In the genomic region with DNA sequence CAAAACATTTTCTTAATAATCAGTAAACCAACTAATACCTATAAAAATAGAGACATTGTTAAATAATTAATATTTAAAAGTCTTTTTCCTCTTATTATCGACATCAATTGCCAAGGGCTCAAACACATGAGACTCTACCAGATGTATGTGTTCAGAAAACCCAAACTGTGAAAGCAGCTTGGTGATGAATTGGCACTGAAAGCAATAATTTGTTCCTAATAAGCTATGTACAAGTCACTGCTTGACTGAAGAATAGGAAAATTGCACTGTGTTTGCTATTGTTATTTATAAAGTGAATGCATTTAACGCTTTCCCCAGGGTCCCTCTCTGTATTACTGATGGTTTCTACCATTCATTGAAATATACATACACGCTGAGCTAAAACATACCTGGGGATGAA, we compare ENCODE assay signal across 24 mouse cellular contexts.
DNase-seq lines count a peak whose midpoint lies in the region; ATAC-seq and TF ChIP-seq lines count a peak whose summit lies in the region.
"Had no signal": no experiment of that assay in that cellular context is flagged by ENCODE, and none has a peak within 500 bp of the region (broad histone marks: within the 10 kb centered on the region; RNA-seq: fewer than 3 reads in every experiment).

No protein-coding gene starts in this region.

- no peak for TF ChIP-seq CTCF in layer of hippocampus, adult 2 months (conservative IDR thresholded peaks at IDR 0.05)

- no peak overlapping the region for H3K4me3 ChIP-seq in forebrain, embryonic 15.5 days
- no peak overlapping the region for H3K4me3 ChIP-seq in forebrain, embryonic 12.5 days (replicated peaks)
- no peak overlapping the region for H3K4me3 ChIP-seq in layer of hippocampus, adult 2 months
- H3K4me3 ChIP-seq in neural tube, embryonic 14.5 days (ENCODE audit: low read depth, low read length): no peak overlapping the region
- no peak overlapping the region for H3K4me3 ChIP-seq in neural tube, embryonic 15.5 days (replicated peaks)
- H3K4me3 ChIP-seq: forebrain, embryonic 10.5 days; heart, adult 2 months; heart, embryonic 10.5 days; heart, embryonic 13.5 days; hindbrain, embryonic 12.5 days; hindbrain, embryonic 15.5 days had no signal

- H3K27me3 ChIP-seq in forebrain, embryonic 15.5 days: no peaks in the 10 kb centered on the region
- no peaks in the 10 kb centered on the region for H3K27me3 ChIP-seq in forebrain, embryonic 12.5 days
- no peaks in the 10 kb centered on the region for H3K27me3 ChIP-seq in neural tube, embryonic 14.5 days (ENCODE audit: control insufficient read depth, insufficient read depth, low read length)
- H3K27me3 ChIP-seq in neural tube, embryonic 15.5 days (replicated peaks): no peaks in the 10 kb centered on the region
- H3K27me3 ChIP-seq: CH12.LX; heart, embryonic 13.5 days; hindbrain, embryonic 12.5 days; hindbrain, embryonic 15.5 days; Patski had no signal

- H3K9me3 ChIP-seq in forebrain, embryonic 15.5 days: no peaks in the 10 kb centered on the region
- H3K9me3 ChIP-seq in forebrain, embryonic 12.5 days: no peaks in the 10 kb centered on the region
- H3K9me3 ChIP-seq in neural tube, embryonic 14.5 days (ENCODE audit: control insufficient read depth, low read length): no peaks in the 10 kb centered on the region
- no peaks in the 10 kb centered on the region for H3K9me3 ChIP-seq in neural tube, embryonic 15.5 days (replicated peaks)
- H3K9me3 ChIP-seq: forebrain, embryonic 10.5 days; G1E; heart, embryonic 10.5 days; heart, embryonic 13.5 days; hindbrain, embryonic 12.5 days; hindbrain, embryonic 15.5 days had no signal

- peaks cover 4% of the 10 kb centered on the region; the same call in 1 of the 2 replicates for H3K4me1 ChIP-seq in forebrain, embryonic 15.5 days
- no peaks in the 10 kb centered on the region for H3K4me1 ChIP-seq in forebrain, embryonic 12.5 days
- H3K4me1 ChIP-seq in neural tube, embryonic 14.5 days (ENCODE audit: control insufficient read depth, insufficient read depth, low read length): no peaks in the 10 kb centered on the region
- no peaks in the 10 kb centered on the region for H3K4me1 ChIP-seq in neural tube, embryonic 15.5 days
- H3K4me1 ChIP-seq: forebrain, embryonic 10.5 days; heart, embryonic 10.5 days; hindbrain, embryonic 12.5 days; hindbrain, embryonic 15.5 days had no signal

- no peaks in the 10 kb centered on the region for H3K36me3 ChIP-seq in forebrain, embryonic 15.5 days
- no peaks in the 10 kb centered on the region for H3K36me3 ChIP-seq in forebrain, embryonic 12.5 days (replicated peaks)
- H3K36me3 ChIP-seq in neural tube, embryonic 14.5 days (ENCODE audit: control insufficient read depth, insufficient read depth, low read length): no peaks in the 10 kb centered on the region
- no peaks in the 10 kb centered on the region for H3K36me3 ChIP-seq in neural tube, embryonic 15.5 days
- H3K36me3 ChIP-seq: forebrain, embryonic 10.5 days; G1E; heart, embryonic 10.5 days; heart, embryonic 13.5 days; hindbrain, embryonic 12.5 days; hindbrain, embryonic 15.5 days had no signal

- H3K4me2 ChIP-seq in forebrain, embryonic 15.5 days (replicated peaks): no peak overlapping the region
- H3K4me2 ChIP-seq in forebrain, embryonic 12.5 days: no peak overlapping the region
- no peak overlapping the region for H3K4me2 ChIP-seq in neural tube, embryonic 14.5 days (ENCODE audit: low read depth, low read length)
- no peak overlapping the region for H3K4me2 ChIP-seq in neural tube, embryonic 15.5 days
- H3K4me2 ChIP-seq: heart, embryonic 13.5 days; hindbrain, embryonic 12.5 days; hindbrain, embryonic 15.5 days had no signal

- peak; percentile 69; the same call in 1 of the 2 replicates for ATAC-seq in forebrain, embryonic 15.5 days (replicated peaks)
- ATAC-seq in forebrain, embryonic 12.5 days (ENCODE audit: low FRiP score): no peak
- ATAC-seq in neural tube, embryonic 14.5 days (ENCODE audit: low read depth): 0 out of 2 replicates have a peak, but pooled peaks have one; percentile 21
- no peak for ATAC-seq in neural tube, embryonic 15.5 days (ENCODE audit: low FRiP score)
- ATAC-seq: Patski had no signal

- no peak overlapping the region for H3K27ac ChIP-seq in forebrain, embryonic 15.5 days (replicated peaks)
- no peak overlapping the region for H3K27ac ChIP-seq in forebrain, embryonic 12.5 days
- H3K27ac ChIP-seq in layer of hippocampus, adult 2 months: peak overlapping the region; percentile 39; the same call in 1 of the 2 replicates
- no peak overlapping the region for H3K27ac ChIP-seq in neural tube, embryonic 14.5 days (ENCODE audit: low read depth, low read length)
- H3K27ac ChIP-seq in neural tube, embryonic 15.5 days (replicated peaks): no peak overlapping the region
- H3K27ac ChIP-seq: forebrain, embryonic 10.5 days; heart, adult 2 months; heart, embryonic 10.5 days; heart, embryonic 13.5 days; hindbrain, embryonic 12.5 days; hindbrain, embryonic 15.5 days had no signal

- WGBS in forebrain, embryonic 15.5 days: 54% methylated on average over 3 of the region's 3 CpGs
- WGBS in forebrain, embryonic 12.5 days: 86% methylated on average over 3 of the region's 3 CpGs
- 67% methylated on average over 3 of the region's 3 CpGs for WGBS in neural tube, embryonic 14.5 days
- 56% methylated on average over 3 of the region's 3 CpGs for WGBS in neural tube, embryonic 15.5 days

- DNase-seq in layer of hippocampus, adult 2 months (ENCODE audit: low spot score in 2 of 2): peak in 1 of 2 experiments; percentile 19
- no peak for DNase-seq in layer of hippocampus, adult 8-10 months (ENCODE audit: low spot score in 2 of 2)
- no peak for DNase-seq in adrenal gland, adult (ENCODE audit: inconsistent age in 2 of 2, low spot score in 1 of 2)
- DNase-seq: adrenal gland, adult 2 months; adrenal gland, postnatal 14 days; B cell, adult 2 months; cerebellum, adult 18-20 months; cerebellum, adult 9-10 months; cerebellum, postnatal 14 days; gastrocnemius, postnatal 10 days; gastrocnemius, postnatal 36 days; heart, adult 2 months had no signal

- H3K9ac ChIP-seq in forebrain, embryonic 15.5 days (replicated peaks): no peak overlapping the region
- no peak overlapping the region for H3K9ac ChIP-seq in forebrain, embryonic 12.5 days
- H3K9ac ChIP-seq in neural tube, embryonic 14.5 days (replicated peaks; ENCODE audit: low read depth, low read length): no peak overlapping the region
- H3K9ac ChIP-seq in neural tube, embryonic 15.5 days (replicated peaks): no peak overlapping the region
- H3K9ac ChIP-seq: heart, embryonic 13.5 days; hindbrain, embryonic 12.5 days; hindbrain, embryonic 15.5 days had no signal

Comparison
In these comparisons a context has a peak if more than half of its experiments do, and no peak if none do; other contexts are left out.
1. ATAC-seq: peak in forebrain, embryonic 15.5 days (single experiment) and neural tube, embryonic 14.5 days (single experiment); none in forebrain, embryonic 12.5 days (single experiment) and neural tube, embryonic 15.5 days (single experiment).